Mouse (Mus musculus): Measurements from ENCODE around the gene Pold1. TPM values are rescaled to one million over a fixed set of nuclear protein-coding genes. Genes with fewer than 3 reads are reported as not detected.
A peak's percentile ranks its signal among the peaks of the same experiment; 100 is the strongest.

Gene Pold1
- polyA plus RNA-seq, 1 experiment from 2014 or later: 40.1 TPM

- H3K27ac ChIP-seq (ENCODE audit: low read depth, low read length): no peak overlapping the region
- no peak for ATAC-seq (replicated peaks; ENCODE audit: insufficient number of reproducible peaks, low FRiP score, low TSS enrichment)
- H3K4me3 ChIP-seq (ENCODE audit: low read depth, low read length): no peak overlapping the region
- 63% methylated on average over 9 of the region's 9 CpGs for WGBS (ENCODE audit: insufficient replicate concordance)
- H3K4me2 ChIP-seq: no peak overlapping the region
- H3K9me3 ChIP-seq (replicated peaks; ENCODE audit: control insufficient read depth, low read length): no peaks in the 10 kb centered on the region
- no peaks in the 10 kb centered on the region for H3K36me3 ChIP-seq (ENCODE audit: control insufficient read depth, insufficient read depth, low read length)
- H3K27me3 ChIP-seq (ENCODE audit: control insufficient read depth, insufficient read depth, low read length): peaks cover 48% of the 10 kb centered on the region
- H3K9ac ChIP-seq (ENCODE audit: low read depth, low read length): no peak overlapping the region
- no peaks in the 10 kb centered on the region for H3K4me1 ChIP-seq (ENCODE audit: control insufficient read depth, insufficient read depth, low read length)
Observed at GRCm38 (mm10) chr7:44519240-44519913, 29.3 kb downstream of the Pold1 start.

GRCm38 (mm10) chr7:44507491-44507890 lies 41.2 kb downstream of the Pold1 start:
- H3K4me3 ChIP-seq (ENCODE audit: low read depth, low read length): no peak overlapping the region
- peak; percentile 70 for ATAC-seq (replicated peaks; ENCODE audit: insufficient number of reproducible peaks, low FRiP score, low TSS enrichment)
- H3K27me3 ChIP-seq (ENCODE audit: control insufficient read depth, insufficient read depth, low read length): peaks cover 15% of the 10 kb centered on the region
- H3K9me3 ChIP-seq (replicated peaks; ENCODE audit: control insufficient read depth, low read length): no peaks in the 10 kb centered on the region
- H3K36me3 ChIP-seq (ENCODE audit: control insufficient read depth, insufficient read depth, low read length): no peaks in the 10 kb centered on the region
- no peak overlapping the region for H3K4me2 ChIP-seq
- no peak overlapping the region for H3K9ac ChIP-seq (ENCODE audit: low read depth, low read length)
- no peaks in the 10 kb centered on the region for H3K4me1 ChIP-seq (ENCODE audit: control insufficient read depth, insufficient read depth, low read length)
- H3K27ac ChIP-seq (ENCODE audit: low read depth, low read length): no peak overlapping the region

GRCm38 (mm10) chr7:44501563-44502115 lies 47.0 kb downstream of the Pold1 start:
- 33% methylated on average over 5 of the region's 5 CpGs for WGBS (ENCODE audit: insufficient replicate concordance)

GRCm38 (mm10) chr7:44500046-44500445 lies 48.6 kb downstream of the Pold1 start:
- H3K4me2 ChIP-seq: no peak overlapping the region
- H3K4me3 ChIP-seq (ENCODE audit: low read depth, low read length): no peak overlapping the region
- WGBS (ENCODE audit: insufficient replicate concordance): 55% methylated on average over 18 of the region's 20 CpGs
- no peak for ATAC-seq (replicated peaks; ENCODE audit: insufficient number of reproducible peaks, low FRiP score, low TSS enrichment)
- H3K9me3 ChIP-seq (replicated peaks; ENCODE audit: control insufficient read depth, low read length): no peaks in the 10 kb centered on the region
- no peak overlapping the region for H3K27ac ChIP-seq (ENCODE audit: low read depth, low read length)
- H3K27me3 ChIP-seq (ENCODE audit: control insufficient read depth, insufficient read depth, low read length): peaks cover 10% of the 10 kb centered on the region
- no peak overlapping the region for H3K9ac ChIP-seq (ENCODE audit: low read depth, low read length)
- H3K4me1 ChIP-seq (ENCODE audit: control insufficient read depth, insufficient read depth, low read length): peaks cover 10% of the 10 kb centered on the region
- no peaks in the 10 kb centered on the region for H3K36me3 ChIP-seq (ENCODE audit: control insufficient read depth, insufficient read depth, low read length)

More at GRCm38 (mm10) chr7:44501563-44502115, 47.0 kb downstream of the Pold1 start:
- Histone ChIP-seq H3K36me3 (ENCODE audit: control insufficient read depth, insufficient read depth, low read length) (no peaks in the 10 kb centered on the region), H3K4me2 (no peak overlapping the region), H3K4me3 (ENCODE audit: low read depth, low read length) (no peak overlapping the region), H3K9ac (ENCODE audit: low read depth, low read length) (no peak overlapping the region), H3K9me3 (replicated peaks; ENCODE audit: control insufficient read depth, low read length) (no peaks in the 10 kb centered on the region), H3K27ac (ENCODE audit: low read depth, low read length) (no peak overlapping the region), H3K4me1 (ENCODE audit: control insufficient read depth, insufficient read depth, low read length) (peaks cover 3% of the 10 kb centered on the region; the same call in 1 of the 2 replicates), H3K27me3 (ENCODE audit: control insufficient read depth, insufficient read depth, low read length) (peaks cover 14% of the 10 kb centered on the region)
- no peak for ATAC-seq (replicated peaks; ENCODE audit: insufficient number of reproducible peaks, low FRiP score, low TSS enrichment)

GRCm38 (mm10) chr7:44498922-44499321 lies 49.7 kb downstream of the Pold1 start:
- Histone ChIP-seq H3K9me3 (replicated peaks; ENCODE audit: control insufficient read depth, low read length) (no peaks in the 10 kb centered on the region), H3K27me3 (ENCODE audit: control insufficient read depth, insufficient read depth, low read length) (peaks cover 10% of the 10 kb centered on the region), H3K4me2 (no peak overlapping the region), H3K4me3 (ENCODE audit: low read depth, low read length) (no peak overlapping the region), H3K27ac (ENCODE audit: low read depth, low read length) (no peak overlapping the region), H3K36me3 (ENCODE audit: control insufficient read depth, insufficient read depth, low read length) (no peaks in the 10 kb centered on the region), H3K9ac (ENCODE audit: low read depth, low read length) (no peak overlapping the region), H3K4me1 (ENCODE audit: control insufficient read depth, insufficient read depth, low read length) (peaks cover 14% of the 10 kb centered on the region)
- ATAC-seq (replicated peaks; ENCODE audit: insufficient number of reproducible peaks, low FRiP score, low TSS enrichment): no peak
- 44% methylated on average over 1 of the region's 1 CpGs for WGBS (ENCODE audit: insufficient replicate concordance)

- Histone ChIP-seq H3K4me3 (ENCODE audit: low read depth, low read length) (peak overlapping the region; percentile 81), H3K36me3 (ENCODE audit: control insufficient read depth, insufficient read depth, low read length) (no peaks in the 10 kb centered on the region; the same call in 1 of the 2 replicates), H3K9ac (ENCODE audit: low read depth, low read length) (no peak overlapping the region), H3K27ac (ENCODE audit: low read depth, low read length) (peak overlapping the region; percentile 96; the same call in 1 of the 2 replicates), H3K4me1 (ENCODE audit: control insufficient read depth, insufficient read depth, low read length) (peaks cover 14% of the 10 kb centered on the region), H3K9me3 (replicated peaks; ENCODE audit: control insufficient read depth, low read length) (no peaks in the 10 kb centered on the region), H3K4me2 (peak overlapping the region; percentile 93), H3K27me3 (ENCODE audit: control insufficient read depth, insufficient read depth, low read length) (peaks cover 10% of the 10 kb centered on the region)
- WGBS (ENCODE audit: insufficient replicate concordance): 83% methylated on average over 10 of the region's 10 CpGs
- ATAC-seq (replicated peaks; ENCODE audit: insufficient number of reproducible peaks, low FRiP score, low TSS enrichment): no peak
Observed at GRCm38 (mm10) chr7:44497361-44498055, 51.1 kb downstream of the Pold1 start.

- H3K27me3 ChIP-seq (ENCODE audit: control insufficient read depth, insufficient read depth, low read length): peaks cover 10% of the 10 kb centered on the region
- ATAC-seq (replicated peaks; ENCODE audit: insufficient number of reproducible peaks, low FRiP score, low TSS enrichment): no peak; the same call in 1 of the 2 replicates
- H3K36me3 ChIP-seq (ENCODE audit: control insufficient read depth, insufficient read depth, low read length): peaks cover 7% of the 10 kb centered on the region
- WGBS (ENCODE audit: insufficient replicate concordance): under 1% methylated on average over 26 of the region's 26 CpGs
- H3K4me2 ChIP-seq: peak overlapping the region; percentile 93
- peak overlapping the region; percentile 96 for H3K27ac ChIP-seq (ENCODE audit: low read depth, low read length)
- H3K4me3 ChIP-seq (ENCODE audit: low read depth, low read length): peak overlapping the region; percentile 81
- H3K9me3 ChIP-seq (replicated peaks; ENCODE audit: control insufficient read depth, low read length): no peaks in the 10 kb centered on the region
- H3K9ac ChIP-seq (ENCODE audit: low read depth, low read length): peak overlapping the region; percentile 86
- H3K4me1 ChIP-seq (ENCODE audit: control insufficient read depth, insufficient read depth, low read length): peaks cover 14% of the 10 kb centered on the region
Observed at GRCm38 (mm10) chr7:44496771-44497109, 51.9 kb downstream of the Pold1 start.

GRCm38 (mm10) chr7:44495992-44496770 lies 52.5 kb downstream of the Pold1 start, which contains the start of the genes Emc10 and Fam71e1:
Gene Emc10 (minus strand): TSS chr7:44496529.
Gene Fam71e1 (plus strand): TSS chr7:44496581.
- peak within 1 kb of the TSS; percentile 96 for H3K9ac ChIP-seq (ENCODE audit: low read depth, low read length)
- H3K4me3 ChIP-seq (ENCODE audit: low read depth, low read length): peak within 1 kb of the TSS; percentile 81
- no peaks in the 10 kb centered on the region for H3K9me3 ChIP-seq (replicated peaks; ENCODE audit: control insufficient read depth, low read length)
- H3K4me2 ChIP-seq: peak within 1 kb of the TSS; percentile 93
- H3K27me3 ChIP-seq (ENCODE audit: control insufficient read depth, insufficient read depth, low read length): peaks cover 10% of the 10 kb centered on the region
- peaks cover 14% of the 10 kb centered on the region for H3K4me1 ChIP-seq (ENCODE audit: control insufficient read depth, insufficient read depth, low read length)
- peak; percentile 95 for ATAC-seq (replicated peaks; ENCODE audit: insufficient number of reproducible peaks, low FRiP score, low TSS enrichment)
- H3K36me3 ChIP-seq (ENCODE audit: control insufficient read depth, insufficient read depth, low read length): peaks cover 7% of the 10 kb centered on the region
- under 1% methylated on average over 58 of the region's 58 CpGs for WGBS (ENCODE audit: insufficient replicate concordance)
- H3K27ac ChIP-seq (ENCODE audit: low read depth, low read length): peak within 1 kb of the TSS; percentile 96
